8 mouse cellular contexts compared by ENCODE assay signal in genomic region chr9:121331438-121331837, GRCm38 (mm10). TPM values are rescaled to one million over a fixed set of nuclear protein-coding genes. Genes with fewer than 3 reads are reported as not detected.
DNase-seq lines count a peak whose midpoint lies in the region; ATAC-seq and TF ChIP-seq lines count a peak whose summit lies in the region.

No protein-coding gene starts in this region.

- no peaks in the 10 kb centered on the region for H3K9me3 ChIP-seq in kidney, embryonic 15.5 days (replicated peaks)
- no peaks in the 10 kb centered on the region for H3K9me3 ChIP-seq in forebrain, embryonic 13.5 days (replicated peaks)
- H3K9me3 ChIP-seq in intestine, postnatal 0 days (ENCODE audit: control insufficient read depth) = no peaks in the 10 kb centered on the region
- no peaks in the 10 kb centered on the region for H3K9me3 ChIP-seq in neural tube, embryonic 11.5 days (ENCODE audit: control insufficient read depth, low read length)

- no peak for TF ChIP-seq CTCF in intestine, postnatal 0 days (IDR thresholded peaks at IDR 0.05; ENCODE audit: low read depth)

- 0 out of 2 replicates have a peak overlapping the region, but pooled peaks have one; percentile 14 for H3K9ac ChIP-seq in kidney, embryonic 15.5 days
- peak overlapping the region; percentile 43; the same call in 1 of the 2 replicates for H3K9ac ChIP-seq in forebrain, embryonic 13.5 days
- H3K9ac ChIP-seq in intestine, postnatal 0 days (ENCODE audit: low read depth, low read length) = no peak overlapping the region
- no peak overlapping the region for H3K9ac ChIP-seq in neural tube, embryonic 11.5 days (ENCODE audit: low read length)

- 21% methylated on average over 5 of the region's 5 CpGs for WGBS in kidney, embryonic 15.5 days
- WGBS in forebrain, embryonic 13.5 days = 20% methylated on average over 5 of the region's 5 CpGs
- WGBS in intestine, postnatal 0 days = 11% methylated on average over 5 of the region's 5 CpGs
- WGBS in neural tube, embryonic 11.5 days = 28% methylated on average over 5 of the region's 5 CpGs

- H3K4me1 ChIP-seq in kidney, embryonic 15.5 days = peaks cover 55% of the 10 kb centered on the region
- peaks cover 68% of the 10 kb centered on the region for H3K4me1 ChIP-seq in forebrain, embryonic 13.5 days
- peaks cover 14% of the 10 kb centered on the region for H3K4me1 ChIP-seq in intestine, postnatal 0 days (replicated peaks; ENCODE audit: control insufficient read depth, insufficient read depth, low read length)
- peaks cover 41% of the 10 kb centered on the region for H3K4me1 ChIP-seq in neural tube, embryonic 11.5 days (ENCODE audit: control insufficient read depth, insufficient read depth, low read length)

- H3K4me3 ChIP-seq in kidney, embryonic 15.5 days (replicated peaks) = no peak overlapping the region
- H3K4me3 ChIP-seq in forebrain, embryonic 13.5 days = no peak overlapping the region
- H3K4me3 ChIP-seq in intestine, postnatal 0 days (ENCODE audit: low read depth, low read length) = no peak overlapping the region
- no peak overlapping the region for H3K4me3 ChIP-seq in neural tube, embryonic 11.5 days (ENCODE audit: low read depth, low read length)

- no peak overlapping the region for H3K4me2 ChIP-seq in kidney, embryonic 15.5 days
- peak overlapping the region; percentile 28 for H3K4me2 ChIP-seq in forebrain, embryonic 13.5 days
- 0 out of 2 replicates have a peak overlapping the region, but pooled peaks have one; percentile 1 for H3K4me2 ChIP-seq in intestine, postnatal 0 days (replicated peaks; ENCODE audit: low read depth)
- no peak overlapping the region for H3K4me2 ChIP-seq in neural tube, embryonic 11.5 days (ENCODE audit: low read depth)

- peaks cover 5% of the 10 kb centered on the region for H3K36me3 ChIP-seq in kidney, embryonic 15.5 days
- H3K36me3 ChIP-seq in forebrain, embryonic 13.5 days (ENCODE audit: poor library complexity, severe bottlenecking) = peaks cover 4% of the 10 kb centered on the region
- H3K36me3 ChIP-seq in intestine, postnatal 0 days (ENCODE audit: control insufficient read depth, insufficient read depth) = no peaks in the 10 kb centered on the region
- peaks cover 2% of the 10 kb centered on the region; the same call in 1 of the 2 replicates for H3K36me3 ChIP-seq in neural tube, embryonic 11.5 days (ENCODE audit: control insufficient read depth, insufficient read depth, low read length)

- H3K27ac ChIP-seq in kidney, embryonic 15.5 days = peak overlapping the region; percentile 83
- H3K27ac ChIP-seq in forebrain, embryonic 13.5 days = peak overlapping the region; percentile 96
- 0 out of 2 replicates have a peak overlapping the region, but pooled peaks have one; percentile 63 for H3K27ac ChIP-seq in intestine, postnatal 0 days (ENCODE audit: low read depth, low read length)
- H3K27ac ChIP-seq in neural tube, embryonic 11.5 days (ENCODE audit: low read depth, low read length) = peak overlapping the region; percentile 95

- DNase-seq in kidney, postnatal 10 days = no peak
- no peak for DNase-seq in neural tube, embryonic 11.5 days (ENCODE audit: low spot score)
- DNase-seq in cerebellum, adult 11 months = no peak
- DNase-seq in cerebellum, adult 9-11 months = no peak

- no peaks in the 10 kb centered on the region for H3K27me3 ChIP-seq in kidney, embryonic 15.5 days
- H3K27me3 ChIP-seq in forebrain, embryonic 13.5 days = no peaks in the 10 kb centered on the region
- H3K27me3 ChIP-seq in intestine, postnatal 0 days (replicated peaks; ENCODE audit: control insufficient read depth, insufficient read depth, low read length) = no peaks in the 10 kb centered on the region
- no peaks in the 10 kb centered on the region for H3K27me3 ChIP-seq in neural tube, embryonic 11.5 days (ENCODE audit: control insufficient read depth, insufficient read depth, low read length)

- no peak; the same call in 1 of the 2 replicates for ATAC-seq in kidney, embryonic 15.5 days (replicated peaks; ENCODE audit: low FRiP score)
- ATAC-seq in forebrain, embryonic 13.5 days = no peak
- peak; percentile 36 for ATAC-seq in intestine, postnatal 0 days
- ATAC-seq in neural tube, embryonic 11.5 days (ENCODE audit: insufficient read depth, low FRiP score, low TSS enrichment) = peak; percentile 20; the same call in 1 of the 2 replicates
- ATAC-seq in activated CD4-positive, CD25-positive, alpha-beta regulatory T cell, adult 4 months = no peak

RNA-seq across cellular contexts. Expression of gene Trak1, which starts 34.1 kb away (rescaled TPM):
- polyA plus RNA-seq in kidney, embryonic 15.5 days (2015; fragmentation: Nextera tagmentation; extraction: Ambion mirVana) = 15.1 and 18.7 TPM in 2 replicates
- polyA plus RNA-seq in forebrain, embryonic 13.5 days (2015; fragmentation: Nextera tagmentation; extraction: Ambion mirVana) = 49.7 and 49.9 TPM in 2 replicates
- polyA plus RNA-seq in intestine, postnatal 0 days (2015; fragmentation: Nextera tagmentation; extraction: Ambion mirVana) = 16.3 and 17.2 TPM in 2 replicates
- 26.4 and 29.8 TPM in 2 replicates for polyA plus RNA-seq in neural tube, embryonic 11.5 days (2014; fragmentation: Nextera tagmentation; extraction: Ambion mirVana)
- polyA plus RNA-seq in activated CD4-positive, CD25-positive, alpha-beta regulatory T cell, adult 4 months (2017; shearing (Covaris generic)) = 10 to 100 TPM in 1 of 2 experiments, 1 to 10 TPM in 1; 9.4 to 11.2 TPM

RNA-seq across cellular contexts. Expression of gene Ulk4, which starts 54.4 kb away (rescaled TPM):
- 145 and 164 TPM in 2 replicates for polyA plus RNA-seq in kidney, embryonic 15.5 days (2015; fragmentation: Nextera tagmentation; extraction: Ambion mirVana)
- polyA plus RNA-seq in forebrain, embryonic 13.5 days (2015; fragmentation: Nextera tagmentation; extraction: Ambion mirVana) = 164 and 177 TPM in 2 replicates
- polyA plus RNA-seq in intestine, postnatal 0 days (2015; fragmentation: Nextera tagmentation; extraction: Ambion mirVana) = 108 and 111 TPM in 2 replicates
- 133 and 153 TPM in 2 replicates for polyA plus RNA-seq in neural tube, embryonic 11.5 days (2014; fragmentation: Nextera tagmentation; extraction: Ambion mirVana)
- polyA plus RNA-seq in activated CD4-positive, CD25-positive, alpha-beta regulatory T cell, adult 4 months (2017; shearing (Covaris generic)) = 1 to 10 TPM in 1 of 2 experiments, under 1 TPM in 1; 0.25 to 2.8 TPM

Comparison
In these comparisons a context has a peak if more than half of its experiments do, and no peak if none do; other contexts are left out.
1. ATAC-seq: peak in intestine, postnatal 0 days (single experiment) and neural tube, embryonic 11.5 days (single experiment); none in kidney, embryonic 15.5 days (single experiment), forebrain, embryonic 13.5 days (single experiment) and activated CD4-positive, CD25-positive, alpha-beta regulatory T cell, adult 4 months (single experiment).
2. H3K4me2 ChIP-seq: peak in forebrain, embryonic 13.5 days (single experiment) and intestine, postnatal 0 days (single experiment); none in kidney, embryonic 15.5 days (single experiment) and neural tube, embryonic 11.5 days (single experiment).
3. H3K9ac ChIP-seq: peak in kidney, embryonic 15.5 days (single experiment) and forebrain, embryonic 13.5 days (single experiment); none in intestine, postnatal 0 days (single experiment) and neural tube, embryonic 11.5 days (single experiment).
4. RNA of gene Ulk4, which starts 54.4 kb away (polyA plus RNA-seq): 164 to 177 TPM in forebrain, embryonic 13.5 days, 133 to 153 TPM in neural tube, embryonic 11.5 days, 145 to 164 TPM in kidney, embryonic 15.5 days and 108 to 111 TPM in intestine, postnatal 0 days; 0.25 to 2.8 TPM in activated CD4-positive, CD25-positive, alpha-beta regulatory T cell, adult 4 months; every median in the first group is over 10 times any median in the second.
5. Peak in every context shown above with its lines, with median percentiles within 50 percentile points of each other: H3K27ac ChIP-seq.